Mouse (Mus musculus) forebrain, embryonic 10.5 days (tissue): ENCODE data around the gene Usp4. TPM values are rescaled to one million over a fixed set of nuclear protein-coding genes. Genes with fewer than 3 reads are reported as not detected.

ENCODE experiments used
- DNase-seq: peaks from one replicate; pipeline ENCODE4 v3.0.0-alpha.2; 2017; ENCODE audit warnings: low spot score; ENCODE audit errors: extremely low spot score
- H3K27ac ChIP-seq: fragments of 300-500 bp; sonication (generic); 2 replicates; pipeline ENCODE4 v1.5.1; 2016; ENCODE audit warnings: mild to moderate bottlenecking
- H3K27me3 ChIP-seq: fragments of 300-500 bp; sonication (generic); 2 replicates; pipeline ENCODE4 v1.6.1; 2016; ENCODE audit warnings: mild to moderate bottlenecking; ENCODE audit not compliant: poor library complexity, severe bottlenecking
- H3K36me3 ChIP-seq: fragments of 300-500 bp; sonication (generic); replicated peaks from 2 replicates; pipeline ENCODE4 v1.6.1; 2016; ENCODE audit warnings: mild to moderate bottlenecking, moderate library complexity
- H3K4me1 ChIP-seq: fragments of 300-500 bp; sonication (generic); 2 replicates; pipeline ENCODE4 v1.6.1; 2016
- H3K4me3 ChIP-seq: fragments of 300-500 bp; sonication (generic); 2 replicates; pipeline ENCODE4 v1.5.1; 2016; ENCODE audit warnings: mild to moderate bottlenecking, moderate library complexity
- H3K9me3 ChIP-seq: fragments of 300-500 bp; sonication (generic); 2 replicates; pipeline ENCODE4 v1.6.1; 2016; ENCODE audit warnings: mild to moderate bottlenecking, moderate library complexity
- WGBS: fragments of 180-500 bp; shearing (Covaris S2); methylation state at CpG from one replicate; pipeline ENCODE4 v1.1.7; 2016; 5-methylcytosine and 5-hydroxymethylcytosine counted together
- polyA plus RNA-seq: library from polyadenylated mRNA; unstranded; fragments of >200 nt; fragmentation: Nextera tagmentation; extraction: Ambion mirVana; gene quantifications from 2 replicates; pipeline ENCODE4 v1.2.1, GENCODE M21; 2016

Usp4 gene
- polyA plus RNA-seq, 1 experiment from 2014 or later = 133 TPM

DNA sequence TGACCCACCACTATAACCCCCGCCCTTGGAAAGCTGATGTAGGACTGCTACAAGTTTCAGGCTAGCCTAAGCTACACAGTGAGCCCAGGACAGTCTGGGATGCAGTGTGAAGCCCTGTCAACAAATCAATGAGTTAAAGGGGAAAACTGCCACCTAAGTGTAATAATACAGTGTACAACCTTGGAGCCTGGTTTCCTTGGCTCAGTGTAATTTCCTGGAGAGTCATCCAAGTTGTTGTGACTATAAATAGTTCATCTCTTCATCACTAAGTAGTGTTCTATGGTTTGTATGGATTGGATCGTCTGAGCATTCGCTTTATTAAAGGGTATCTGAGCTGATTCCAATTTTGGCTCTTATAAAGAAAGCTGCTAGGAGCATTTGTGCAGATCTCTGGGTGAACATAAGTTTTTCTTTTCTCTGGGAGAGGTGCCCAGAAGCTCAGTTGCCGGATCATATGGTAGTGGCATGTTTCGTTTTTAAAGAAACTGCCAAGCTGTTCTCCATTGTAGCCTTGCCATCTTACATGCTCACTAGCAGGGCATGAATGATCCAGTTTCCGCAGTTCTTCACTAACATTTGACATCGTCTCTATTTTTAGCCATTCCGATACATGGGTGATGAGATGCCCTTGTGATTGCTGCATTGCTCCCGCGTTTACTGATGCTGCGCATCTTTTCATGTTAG, 93.7 kb downstream of the Usp4 start:
- no peaks in the 10 kb centered on the region for H3K27me3 ChIP-seq
- no peak for DNase-seq
- no peaks in the 10 kb centered on the region for H3K36me3 ChIP-seq
- H3K27ac ChIP-seq = no peak overlapping the region
- peaks cover 7% of the 10 kb centered on the region; the same call in 1 of the 2 replicates for H3K4me1 ChIP-seq
- no peaks in the 10 kb centered on the region for H3K9me3 ChIP-seq
- WGBS = 93% methylated on average over 11 of the region's 11 CpGs
- no peak overlapping the region for H3K4me3 ChIP-seq

Other genes starting within 250 kb of the Usp4 start
- 0.82 and 1.2 TPM in 2 replicates for gene Bsn, start 157.5 kb upstream of the Usp4 start, polyA plus RNA-seq
- gene Dag1, start 83.9 kb upstream of the Usp4 start, polyA plus RNA-seq = 74.0 and 76.4 TPM in 2 replicates
- 31.6 and 34.3 TPM in 2 replicates for gene Nicn1, start 57.4 kb upstream of the Usp4 start, polyA plus RNA-seq
- 34.8 and 40.0 TPM in 2 replicates for gene Amt, start 51.0 kb upstream of the Usp4 start, polyA plus RNA-seq
- 257 and 290 TPM in 2 replicates for gene Rhoa, start 41.7 kb upstream of the Usp4 start, polyA plus RNA-seq
- gene Tcta, start 41.7 kb upstream of the Usp4 start, polyA plus RNA-seq = 13.4 and 13.8 TPM in 2 replicates
- gene Gpx1, start 8.9 kb upstream of the Usp4 start, polyA plus RNA-seq = 806 and 868 TPM in 2 replicates
- 0.60 and 0.65 TPM in 2 replicates for gene 1700102P08Rik, start 45.0 kb downstream of the Usp4 start, polyA plus RNA-seq
- gene Ccdc36, start 80.6 kb downstream of the Usp4 start, polyA plus RNA-seq = 0.57 and 0.97 TPM in 2 replicates
- not detected in 2 replicates for gene BC048562, start 88.6 kb downstream of the Usp4 start, polyA plus RNA-seq
- 53.6 and 54.1 TPM in 2 replicates for gene Ccdc71, start 112.7 kb downstream of the Usp4 start, polyA plus RNA-seq
- gene Klhdc8b, start 113.7 kb downstream of the Usp4 start, polyA plus RNA-seq = 33.1 and 40.3 TPM in 2 replicates
- 34.8 and 40.8 TPM in 2 replicates for gene Lamb2, start 131.9 kb downstream of the Usp4 start, polyA plus RNA-seq
- 76.1 and 79.9 TPM in 2 replicates for gene Usp19, start 142.7 kb downstream of the Usp4 start, polyA plus RNA-seq
- gene Qars, start 159.9 kb downstream of the Usp4 start, polyA plus RNA-seq = 113 and 117 TPM in 2 replicates
- 160 and 164 TPM in 2 replicates for gene Qrich1, start 169.0 kb downstream of the Usp4 start, polyA plus RNA-seq
- gene Impdh2, start 212.4 kb downstream of the Usp4 start, polyA plus RNA-seq = 244 and 260 TPM in 2 replicates
- 43.3 and 50.6 TPM in 2 replicates for gene Ndufaf3, start 219.6 kb downstream of the Usp4 start, polyA plus RNA-seq
- gene Dalrd3, start 222.0 kb downstream of the Usp4 start, polyA plus RNA-seq = 192 and 201 TPM in 2 replicates
- gene Wdr6, start 230.9 kb downstream of the Usp4 start, polyA plus RNA-seq = 203 and 212 TPM in 2 replicates
- gene P4htm, start 249.8 kb downstream of the Usp4 start, polyA plus RNA-seq = 11.9 and 12.1 TPM in 2 replicates